Mouse (Mus musculus) heart, adult 2 months (tissue): ENCODE measurements around the gene Gm4922. TPM values are rescaled to one million over a fixed set of nuclear protein-coding genes. Genes with fewer than 3 reads are reported as not detected.

ENCODE experiments used
- DNase-seq, 2 experiments: peaks; one replicate each; pipeline ENCODE4 v3.0.0; 2021
- H3K27ac ChIP-seq: fragments of 200-600 bp; 2 replicates; pipeline ENCODE4 v1.8.1; 2022
- H3K27me3 ChIP-seq: fragments of 200-500 bp; 2 replicates; pipeline ENCODE4 v1.6.1; 2012; ENCODE audit warnings: mild to moderate bottlenecking, low read length, inconsistent platforms, mixed read lengths; ENCODE audit not compliant: control insufficient read depth, insufficient read depth
- H3K36me3 ChIP-seq: fragments of 200-500 bp; 2 replicates; pipeline ENCODE4 v1.6.1; 2012; ENCODE audit warnings: low read length, inconsistent platforms; ENCODE audit not compliant: control insufficient read depth, insufficient read depth
- H3K4me1 ChIP-seq: fragments of 200-500 bp; 2 replicates; pipeline ENCODE4 v1.6.1; 2011; ENCODE audit warnings: low read length; ENCODE audit not compliant: control insufficient read depth, insufficient read depth
- H3K4me3 ChIP-seq: fragments of 200-600 bp; 2 replicates; pipeline ENCODE4 v1.8.1; 2022
- H3K79me2 ChIP-seq: fragments of 200-500 bp; replicated peaks from 2 replicates; pipeline ENCODE4 v1.6.1; 2012; ENCODE audit warnings: mild to moderate bottlenecking, inconsistent platforms, low read length, moderate library complexity, mixed read lengths; ENCODE audit not compliant: control insufficient read depth, insufficient read depth
- H3K9ac ChIP-seq: fragments of 200-500 bp; 2 replicates; pipeline ENCODE4 v1.6.1; 2012; ENCODE audit warnings: low read depth, mild to moderate bottlenecking, control low read depth, inconsistent platforms, low read length, mixed read lengths
- CTCF ChIP-seq: fragments of 200-600 bp; IDR thresholded peaks from 2 replicates; pipeline ENCODE4 v1.8.1; 2022; ENCODE audit warnings: antibody characterized with exemption, mild to moderate bottlenecking, moderate library complexity
- EP300 ChIP-seq: fragments of 200-500 bp; IDR thresholded peaks from 2 replicates; pipeline ENCODE4 v1.6.1; 2011; ENCODE audit warnings: low read depth, low read length, control low read depth; ENCODE audit not compliant: insufficient read depth
- POLR2A ChIP-seq: fragments of 200-500 bp; IDR thresholded peaks from 2 replicates; pipeline ENCODE4 v1.6.1; 2011; ENCODE audit warnings: mild to moderate bottlenecking, low read depth, low read length, control low read depth; ENCODE audit not compliant: insufficient read depth
- WGBS: fragments of 180-500 bp; shearing (Covaris S2); methylation state at CpG from one replicate; pipeline ENCODE4 v1.1.7; 2018; 5-methylcytosine and 5-hydroxymethylcytosine counted together
- intact Hi-C: fragments of 180-260 bp; cut with DNase I; formaldehyde crosslinking; loops from one replicate; pipeline ENCODE4 v1.15.1; 2025
- polyA plus RNA-seq: library from polyadenylated mRNA; depleted of rRNA; stranded (reverse); fragments of >200 nt; gene quantifications from 2 replicates; pipeline ENCODE4 v1.2.3, GENCODE M21; 2012
- total RNA-seq, 2 experiments: library from RNA; stranded (reverse); gene quantifications; 2 replicates each; pipeline ENCODE4 v1.2.3; 2021

Gene Gm4922
- total and polyA plus RNA-seq, 3 experiments: 0.06 TPM; not detected in 2

GRCm38 (mm10) chr10:18777546-18777945 is 9.0 kb downstream of the Gm4922 start:
- intact Hi-C loops: no loop called here
- Histone ChIP-seq H3K27ac (no peak overlapping the region), H3K36me3 (no peaks in the 10 kb centered on the region), H3K79me2 (no peaks in the 10 kb centered on the region), H3K9ac (no peak overlapping the region), H3K27me3 (no peaks in the 10 kb centered on the region), H3K4me1 (no peaks in the 10 kb centered on the region; the same call in 1 of the 2 replicates), H3K4me3 (no peak overlapping the region)
- WGBS: 75% methylated on average over 3 of the region's 3 CpGs
- TF ChIP-seq CTCF: no peak
- no peak for TF ChIP-seq POLR2A
- DNase-seq: no peak

- Histone ChIP-seq H3K27ac (no peak overlapping the region), H3K4me1 (no peaks in the 10 kb centered on the region; the same call in 1 of the 2 replicates), H3K79me2 (no peaks in the 10 kb centered on the region), H3K27me3 (no peaks in the 10 kb centered on the region), H3K4me3 (no peak overlapping the region), H3K36me3 (no peaks in the 10 kb centered on the region), H3K9ac (no peak overlapping the region)
- intact Hi-C loops: loop anchor here (5.0 kb wide), 1 partner anchor 65 kb away; no protein-coding TSS in a partner anchor
- peak in 1 of 2 experiments; percentile 18 for DNase-seq
- no peak for TF ChIP-seq POLR2A
- no peak for TF ChIP-seq CTCF
- no peak for TF ChIP-seq EP300
- 52% methylated on average over 4 of the region's 4 CpGs for WGBS
Measured at GRCm38 (mm10) chr10:18772537-18773179, 13.9 kb downstream of the Gm4922 start.

GRCm38 (mm10) chr10:18769909-18770308 is 16.7 kb downstream of the Gm4922 start:
- Histone ChIP-seq H3K9ac (no peak overlapping the region), H3K79me2 (no peaks in the 10 kb centered on the region), H3K36me3 (no peaks in the 10 kb centered on the region), H3K4me1 (no peaks in the 10 kb centered on the region; the same call in 1 of the 2 replicates), H3K4me3 (no peak overlapping the region), H3K27ac (no peak overlapping the region), H3K27me3 (no peaks in the 10 kb centered on the region)
- 47% methylated on average over 5 of the region's 5 CpGs for WGBS
- intact Hi-C loops: loop anchor here (5.0 kb wide), 1 partner anchor 67 kb away; no protein-coding TSS in a partner anchor
- DNase-seq: no peak
- peak; percentile 31 for TF ChIP-seq CTCF
- TF ChIP-seq EP300: no peak
- no peak for TF ChIP-seq POLR2A

- DNase-seq: peak in 1 of 2 experiments; percentile 40
- WGBS: 44% methylated on average over 2 of the region's 2 CpGs
- Histone ChIP-seq H3K4me3 (no peak overlapping the region), H3K79me2 (no peaks in the 10 kb centered on the region), H3K9ac (no peak overlapping the region), H3K27me3 (no peaks in the 10 kb centered on the region), H3K36me3 (no peaks in the 10 kb centered on the region), H3K4me1 (no peaks in the 10 kb centered on the region), H3K27ac (no peak overlapping the region)
- intact Hi-C loops: loop anchor here (1.0 kb wide), 1 partner anchor 144 kb away; no protein-coding TSS in a partner anchor
- TF ChIP-seq CTCF (peak; percentile 64), POLR2A (no peak), EP300 (no peak)
Measured at GRCm38 (mm10) chr10:18760241-18760640, 26.4 kb downstream of the Gm4922 start.

GRCm38 (mm10) chr10:18750057-18750456 is 36.5 kb downstream of the Gm4922 start:
- DNase-seq: no peak
- intact Hi-C loops: no loop called here
- 75% methylated on average over 4 of the region's 4 CpGs for WGBS
- Histone ChIP-seq H3K27me3 (no peaks in the 10 kb centered on the region), H3K9ac (no peak overlapping the region), H3K27ac (no peak overlapping the region), H3K36me3 (no peaks in the 10 kb centered on the region), H3K4me1 (no peaks in the 10 kb centered on the region), H3K79me2 (no peaks in the 10 kb centered on the region), H3K4me3 (no peak overlapping the region)
- TF ChIP-seq EP300 (no peak), POLR2A (no peak), CTCF (no peak)

GRCm38 (mm10) chr10:18743286-18744142 is 43.1 kb downstream of the Gm4922 start, which contains the start of gene Arfgef3:
TSS of gene Arfgef3 (minus strand) at chr10:18743949.
- TF ChIP-seq CTCF (no peak), POLR2A (no peak), EP300 (no peak)
- no peak within 1 kb of the TSS for H3K9ac ChIP-seq
- H3K4me3 ChIP-seq: peak within 1 kb of the TSS; percentile 49
- DNase-seq: peak; percentile 52 to 65
- H3K79me2 ChIP-seq: no peaks in the 10 kb centered on the region
- intact Hi-C loops: no loop called here
- H3K27me3 ChIP-seq: no peaks in the 10 kb centered on the region
- no peak within 1 kb of the TSS for H3K27ac ChIP-seq
- H3K36me3 ChIP-seq: no peaks in the 10 kb centered on the region
- WGBS: 5% methylated on average over 50 of the region's 50 CpGs
- no peaks in the 10 kb centered on the region for H3K4me1 ChIP-seq
